Mouse (Mus musculus): ENCODE measurements at regions not wholly inside any gene's neighbourhood (a gene's known extent, or its start where the extent isn't known, plus 50 kb on each side); places are given as distances from the start of the nearest gene placed in this dataset.

- TF ChIP-seq GATA1 (IDR thresholded peaks at IDR 0.05; ENCODE audit: low read length) = no peak
- TF ChIP-seq TAL1 (IDR thresholded peaks at IDR 0.05; ENCODE audit: low read length) = no peak
Observed at GRCm38 (mm10) chr5:126816069-126816468, 425.5 kb upstream of the Tmem132c start.
